Mouse (Mus musculus): ENCODE measurements around the gene Eml6.

GRCm38 (mm10) chr11:29762768-29763167, 263.1 kb downstream of the Eml6 start:
- TF ChIP-seq CTCF (IDR thresholded peaks at IDR 0.05; ENCODE audit: low read depth): no peak
- TF ChIP-seq EP300 (IDR thresholded peaks at IDR 0.05; ENCODE audit: low read depth): no peak
